Mouse (Mus musculus): Measurements from ENCODE around the gene Gpd1l. TPM values are rescaled to one million over a fixed set of nuclear protein-coding genes. Genes with fewer than 3 reads are reported as not detected.

The Gpd1l gene
- 8.7 and 12.3 TPM in 2 replicates for polyA plus RNA-seq (2015; fragmentation: Nextera tagmentation; extraction: Ambion mirVana)

GRCm38 (mm10) chr9:114933723-114934171, at the start of gene Gpd1l:
TSS of gene Gpd1l (minus strand) at chr9:114933987.

GRCm38 (mm10) chr9:114982689-114983360, 49.0 kb upstream of the Gpd1l start, which contains the start of gene Rps27rt:
TSS of gene Rps27rt (minus strand) at chr9:114982739.

GRCm38 (mm10) chr9:114978281-114979111, 44.7 kb upstream of the Gpd1l start, which contains the start of gene Osbpl10:
TSS of gene Osbpl10 (plus strand) at chr9:114978569.

Other genes starting within 250 kb of the Gpd1l start
- 28.4 and 30.7 TPM in 2 replicates for gene Dync1li1, start 245.2 kb downstream of the Gpd1l start, polyA plus RNA-seq (2015; fragmentation: Nextera tagmentation; extraction: Ambion mirVana)
- 29.6 and 38.8 TPM in 2 replicates for gene Cmtm6, start 202.9 kb downstream of the Gpd1l start, polyA plus RNA-seq (2015; fragmentation: Nextera tagmentation; extraction: Ambion mirVana)
- gene Cmtm7, start 152.1 kb downstream of the Gpd1l start, polyA plus RNA-seq (2015; fragmentation: Nextera tagmentation; extraction: Ambion mirVana): 112 and 167 TPM in 2 replicates
- gene Cmtm8, start 89.8 kb downstream of the Gpd1l start, polyA plus RNA-seq (2015; fragmentation: Nextera tagmentation; extraction: Ambion mirVana): 8.5 and 10.4 TPM in 2 replicates
- gene Osbpl10, start 44.6 kb upstream of the Gpd1l start, polyA plus RNA-seq (2015; fragmentation: Nextera tagmentation; extraction: Ambion mirVana): 0.26 and 0.30 TPM in 2 replicates
- 508 and 568 TPM in 2 replicates for gene Rps27rt, start 48.8 kb upstream of the Gpd1l start, polyA plus RNA-seq (2015; fragmentation: Nextera tagmentation; extraction: Ambion mirVana)